Mouse (Mus musculus): ENCODE measurements around the gene Frmpd4.

DNA sequence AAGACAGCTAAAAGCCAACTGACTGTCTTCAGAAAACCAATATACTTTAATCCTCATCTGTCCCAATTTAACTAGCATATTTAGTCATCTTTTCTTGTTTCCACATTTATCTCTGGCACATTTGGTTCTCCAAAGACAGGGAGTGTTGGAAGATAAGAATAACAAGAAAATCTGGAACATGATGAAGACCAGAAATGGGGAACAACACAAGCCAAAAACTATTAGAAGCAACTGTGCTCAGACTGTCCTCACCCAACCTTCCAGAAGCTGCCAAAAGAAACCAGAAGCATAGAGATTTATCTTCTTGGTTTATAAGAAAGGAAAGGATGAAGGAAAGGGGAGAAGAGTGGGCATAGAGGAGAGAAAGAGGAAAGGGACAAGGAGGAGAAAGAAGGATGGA is 748.6 kb downstream of the Frmpd4 start:
- TF ChIP-seq CTCF (IDR thresholded peaks at IDR 0.05; ENCODE audit: control insufficient read depth, insufficient read depth, insufficient replicate concordance, low read depth, low read length), result no peak
- no peak for TF ChIP-seq POLR2A (IDR thresholded peaks at IDR 0.05; ENCODE audit: control insufficient read depth, low read depth, low read length)
